12 mouse cellular contexts compared by ENCODE assay signal in the genomic region with DNA sequence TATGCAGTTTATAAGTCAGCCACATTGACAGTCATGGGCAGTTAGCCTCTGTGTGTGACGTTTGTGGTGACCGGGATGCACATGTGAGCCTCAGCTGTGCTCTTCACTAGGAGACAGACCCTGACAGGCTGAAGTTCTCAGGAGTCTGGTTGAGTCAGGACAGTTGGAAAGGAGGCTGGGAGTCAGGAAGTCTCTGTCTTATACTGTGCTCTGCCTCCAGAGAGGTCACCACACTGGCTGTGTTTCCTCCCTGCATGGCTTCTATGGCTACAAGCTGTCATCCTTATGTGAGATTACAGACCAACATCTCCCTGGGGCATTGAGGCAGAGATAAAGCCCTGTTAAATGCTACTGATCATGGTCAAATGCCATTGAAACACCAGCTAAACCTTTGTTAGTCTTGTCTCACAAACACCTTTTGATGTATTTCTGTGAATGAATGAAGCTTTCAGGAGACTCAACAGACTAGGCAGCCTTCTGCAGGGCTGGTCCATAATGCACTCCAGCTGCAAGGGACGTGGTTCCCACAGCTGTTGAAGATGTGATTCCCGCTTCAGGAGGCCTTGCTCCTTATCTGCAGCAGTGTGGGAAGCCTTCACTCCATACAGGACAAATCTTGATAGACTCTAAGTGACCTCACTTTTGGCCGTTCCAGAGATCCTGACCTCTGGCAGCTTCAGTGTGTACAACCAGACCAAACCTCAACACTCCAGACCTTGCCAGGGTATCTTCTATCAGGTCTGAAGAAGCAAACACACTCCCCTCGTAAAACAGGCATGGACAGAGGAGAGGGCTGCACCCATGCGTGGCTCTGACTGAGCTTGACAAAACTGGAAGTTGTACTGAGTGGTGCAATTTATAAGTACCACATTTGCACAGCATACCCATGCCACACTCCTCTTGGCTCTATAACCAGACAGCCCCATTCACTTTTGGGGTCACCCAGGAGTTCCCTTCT.
DNase-seq lines count a peak whose midpoint lies in the region; ATAC-seq and TF ChIP-seq lines count a peak whose summit lies in the region.
"Had no signal": no experiment of that assay in that cellular context is flagged by ENCODE, and none has a peak within 500 bp of the region (broad histone marks: within the 10 kb centered on the region; RNA-seq: fewer than 3 reads in every experiment).

No protein-coding gene starts in this region.

- no peak for TF ChIP-seq EP300 in lung, postnatal 0 days (IDR thresholded peaks at IDR 0.05)

- H3K4me2 ChIP-seq in lung, postnatal 0 days (replicated peaks; ENCODE audit: low read depth, low read length) = no peak overlapping the region
- no peak overlapping the region for H3K4me2 ChIP-seq in heart, embryonic 15.5 days
- H3K4me2 ChIP-seq in limb, embryonic 11.5 days (ENCODE audit: low read depth, severe bottlenecking) = no peak overlapping the region
- H3K4me2 ChIP-seq: hindbrain, embryonic 15.5 days had no signal

- H3K9ac ChIP-seq in lung, postnatal 0 days (replicated peaks; ENCODE audit: low read depth) = no peak overlapping the region
- no peak overlapping the region for H3K9ac ChIP-seq in heart, embryonic 15.5 days
- H3K9ac ChIP-seq in limb, embryonic 11.5 days (ENCODE audit: low read length) = no peak overlapping the region
- H3K9ac ChIP-seq: hindbrain, embryonic 15.5 days had no signal

- H3K36me3 ChIP-seq in lung, postnatal 0 days (ENCODE audit: insufficient read depth, low read length) = no peaks in the 10 kb centered on the region
- H3K36me3 ChIP-seq in heart, embryonic 15.5 days = no peaks in the 10 kb centered on the region
- H3K36me3 ChIP-seq in limb, embryonic 11.5 days (ENCODE audit: control insufficient read depth, insufficient read depth, low read length) = no peaks in the 10 kb centered on the region
- H3K36me3 ChIP-seq: hindbrain, embryonic 15.5 days had no signal

- no peak overlapping the region for H3K4me3 ChIP-seq in lung, postnatal 0 days (ENCODE audit: low read depth, low read length)
- H3K4me3 ChIP-seq in heart, embryonic 15.5 days = no peak overlapping the region
- H3K4me3 ChIP-seq in limb, embryonic 11.5 days (ENCODE audit: low read depth, low read length) = no peak overlapping the region
- H3K4me3 ChIP-seq: hindbrain, embryonic 15.5 days; layer of hippocampus, adult 2 months; myocyte had no signal

- DNase-seq in lung, postnatal 0 days (ENCODE audit: low spot score) = no peak
- no peak for DNase-seq in lung, postnatal 14 days
- peak; percentile 13 to 31 for DNase-seq in heart, adult 18-20 months
- no peak for DNase-seq in limb, embryonic 11.5 days (ENCODE audit: low spot score)
- DNase-seq in layer of hippocampus, postnatal 36 days = no peak
- DNase-seq: cerebellum, adult 9-11 months had no signal

- no peaks in the 10 kb centered on the region for H3K4me1 ChIP-seq in lung, postnatal 0 days (ENCODE audit: insufficient read depth, low read depth, low read length)
- H3K4me1 ChIP-seq in heart, embryonic 15.5 days (replicated peaks) = peaks cover 12% of the 10 kb centered on the region
- no peaks in the 10 kb centered on the region for H3K4me1 ChIP-seq in limb, embryonic 11.5 days (ENCODE audit: control insufficient read depth, insufficient read depth, low read length)

- no peaks in the 10 kb centered on the region for H3K27me3 ChIP-seq in lung, postnatal 0 days (replicated peaks; ENCODE audit: insufficient read depth, low read length)
- no peaks in the 10 kb centered on the region for H3K27me3 ChIP-seq in heart, embryonic 15.5 days
- no peaks in the 10 kb centered on the region for H3K27me3 ChIP-seq in limb, embryonic 11.5 days (ENCODE audit: control insufficient read depth, insufficient read depth, low read length)
- H3K27me3 ChIP-seq: hindbrain, embryonic 15.5 days had no signal

- 0 out of 2 replicates have a peak, but pooled peaks have one; percentile 26 for ATAC-seq in lung, postnatal 0 days
- peak; percentile 78 for ATAC-seq in heart, embryonic 15.5 days (replicated peaks; ENCODE audit: insufficient number of reproducible peaks, insufficient read depth, low FRiP score, low read depth)
- ATAC-seq in limb, embryonic 11.5 days (ENCODE audit: insufficient number of reproducible peaks, low FRiP score, low TSS enrichment, low read depth) = 0 out of 2 replicates have a peak, but pooled peaks have one; percentile 17
- ATAC-seq in frontal cortex, adult (ENCODE audit: low TSS enrichment) = no peak

- no peak overlapping the region for H3K27ac ChIP-seq in lung, postnatal 0 days (ENCODE audit: low read length)
- H3K27ac ChIP-seq in heart, embryonic 15.5 days = peak overlapping the region; percentile 54
- no peak overlapping the region for H3K27ac ChIP-seq in limb, embryonic 11.5 days (replicated peaks; ENCODE audit: low read depth, low read length)
- H3K27ac ChIP-seq: hindbrain, embryonic 15.5 days; layer of hippocampus, adult 2 months; macrophage had no signal

- H3K9me3 ChIP-seq in lung, postnatal 0 days (ENCODE audit: low read length) = no peaks in the 10 kb centered on the region
- no peaks in the 10 kb centered on the region for H3K9me3 ChIP-seq in heart, embryonic 15.5 days (replicated peaks)
- no peaks in the 10 kb centered on the region for H3K9me3 ChIP-seq in limb, embryonic 11.5 days (ENCODE audit: control insufficient read depth, low read length)
- H3K9me3 ChIP-seq: hindbrain, embryonic 15.5 days had no signal

- no peak for TF ChIP-seq CTCF in lung, postnatal 0 days (IDR thresholded peaks at IDR 0.05)

- 52% methylated on average over 7 of the region's 7 CpGs for WGBS in lung, postnatal 0 days
- WGBS in heart, embryonic 15.5 days = 42% methylated on average over 7 of the region's 7 CpGs
- 60% methylated on average over 7 of the region's 7 CpGs for WGBS in limb, embryonic 11.5 days

Comparison
In these comparisons a context has a peak if more than half of its experiments do, and no peak if none do; other contexts are left out.
1. DNase-seq: peak in heart, adult 18-20 months (2 of 2); none in lung, postnatal 0 days (single experiment), lung, postnatal 14 days (single experiment), limb, embryonic 11.5 days (single experiment) and layer of hippocampus, postnatal 36 days (0 of 2).